Mouse (Mus musculus): ENCODE results near the gene Ube2t. TPM values are rescaled to one million over a fixed set of nuclear protein-coding genes. Genes with fewer than 3 reads are reported as not detected.

Ube2t gene
- polyA plus RNA-seq, 1 experiment from 2014 or later, result 61.5 TPM

- DNase-seq (ENCODE audit: low spot score), result no peak
- no peaks in the 10 kb centered on the region for H3K36me3 ChIP-seq
- H3K27ac ChIP-seq (replicated peaks), result no peak overlapping the region
- 81% methylated on average over 5 of the region's 5 CpGs for WGBS
- H3K4me1 ChIP-seq, result peaks cover 15% of the 10 kb centered on the region
- no peaks in the 10 kb centered on the region for H3K9me3 ChIP-seq (replicated peaks)
- no peaks in the 10 kb centered on the region; the same call in 1 of the 2 replicates for H3K27me3 ChIP-seq (ENCODE audit: low read depth, poor library complexity, severe bottlenecking)
- no peak overlapping the region for H3K4me3 ChIP-seq
Observed at GRCm38 (mm10) chr1:135020281-135020940, 58.0 kb downstream of the Ube2t start.

- H3K4me3 ChIP-seq, result no peak overlapping the region
- no peak overlapping the region for H3K27ac ChIP-seq (replicated peaks)
- no peaks in the 10 kb centered on the region for H3K36me3 ChIP-seq
- peaks cover 14% of the 10 kb centered on the region for H3K4me1 ChIP-seq
- DNase-seq (ENCODE audit: low spot score), result no peak
- no peaks in the 10 kb centered on the region; the same call in 1 of the 2 replicates for H3K27me3 ChIP-seq (ENCODE audit: low read depth, poor library complexity, severe bottlenecking)
- WGBS, result 81% methylated on average over 5 of the region's 5 CpGs
- no peaks in the 10 kb centered on the region for H3K9me3 ChIP-seq (replicated peaks)
Observed at GRCm38 (mm10) chr1:135020970-135021369, 58.6 kb downstream of the Ube2t start.

GRCm38 (mm10) chr1:135021936-135022335 is 59.6 kb downstream of the Ube2t start:
- H3K4me1 ChIP-seq, result peaks cover 14% of the 10 kb centered on the region
- no peak overlapping the region for H3K4me3 ChIP-seq
- H3K27me3 ChIP-seq (ENCODE audit: low read depth, poor library complexity, severe bottlenecking), result no peaks in the 10 kb centered on the region; the same call in 1 of the 2 replicates
- 86% methylated on average over 5 of the region's 5 CpGs for WGBS
- DNase-seq (ENCODE audit: low spot score), result no peak
- H3K36me3 ChIP-seq, result no peaks in the 10 kb centered on the region
- no peak overlapping the region for H3K27ac ChIP-seq (replicated peaks)
- no peaks in the 10 kb centered on the region for H3K9me3 ChIP-seq (replicated peaks)

- Histone ChIP-seq H3K27ac (replicated peaks) (no peak overlapping the region), H3K4me3 (no peak overlapping the region), H3K27me3 (ENCODE audit: low read depth, poor library complexity, severe bottlenecking) (no peaks in the 10 kb centered on the region; the same call in 1 of the 2 replicates), H3K36me3 (no peaks in the 10 kb centered on the region), H3K9me3 (replicated peaks) (0 out of 2 replicates have a peak, but pooled peaks cover 4% of the 10 kb centered on the region), H3K4me1 (peaks cover 14% of the 10 kb centered on the region)
- no peak for DNase-seq (ENCODE audit: low spot score)
- WGBS, result 82% methylated on average over 1 of the region's 1 CpGs
Observed at GRCm38 (mm10) chr1:135023583-135023982, 61.2 kb downstream of the Ube2t start.

Other genes with a start within 250 kb of the Ube2t start
- 5.7 and 6.8 TPM in 2 replicates for gene Ppp1r12b, start 6.6 kb upstream of the Ube2t start, polyA plus RNA-seq (2016; fragmentation: Nextera tagmentation; extraction: Ambion mirVana)
- gene Lgr6, start 142.7 kb downstream of the Ube2t start, polyA plus RNA-seq (2016; fragmentation: Nextera tagmentation; extraction: Ambion mirVana), result 0.06 and 0.17 TPM in 2 replicates
- gene Ptpn7, start 170.1 kb downstream of the Ube2t start, polyA plus RNA-seq (2016; fragmentation: Nextera tagmentation; extraction: Ambion mirVana), result 1.3 and 2.4 TPM in 2 replicates
- 46.5 and 67.6 TPM in 2 replicates for gene Arl8a, start 184.3 kb downstream of the Ube2t start, polyA plus RNA-seq (2016; fragmentation: Nextera tagmentation; extraction: Ambion mirVana)
- gene Gpr37l1, start 205.1 kb downstream of the Ube2t start, polyA plus RNA-seq (2016; fragmentation: Nextera tagmentation; extraction: Ambion mirVana), result not detected in 2 replicates

All from midbrain, embryonic 10.5 days (tissue).